Comparison of ENCODE assay signal across 9 mouse cellular contexts in genomic region chr1:167896234-167896633, GRCm38 (mm10).
DNase-seq lines count a peak whose midpoint lies in the region; ATAC-seq and TF ChIP-seq lines count a peak whose summit lies in the region.
"Had no signal": no experiment of that assay in that cellular context is flagged by ENCODE, and none has a peak within 500 bp of the region (broad histone marks: within the 10 kb centered on the region; RNA-seq: fewer than 3 reads in every experiment).

No protein-coding gene starts in this region.

- WGBS in heart, embryonic 12.5 days, result 33% methylated on average over 7 of the region's 7 CpGs
- WGBS in cerebellum, adult 2 months, result 28% methylated on average over 7 of the region's 7 CpGs
- WGBS in small intestine, adult 2 months, result 36% methylated on average over 7 of the region's 7 CpGs

- TF ChIP-seq CTCF in cerebellum, adult 2 months (IDR thresholded peaks at IDR 0.05; ENCODE audit: borderline replicate concordance, insufficient read depth, low read depth, low read length), result peak; percentile 53; the same call in 1 of the 2 replicates
- TF ChIP-seq CTCF in small intestine, adult 2 months (IDR thresholded peaks at IDR 0.05; ENCODE audit: extremely low read depth, insufficient read length, insufficient replicate concordance, low read depth, low read length), result peak; percentile 24; the same call in 1 of the 2 replicates

- H3K9me3 ChIP-seq in heart, embryonic 12.5 days (replicated peaks), result no peaks in the 10 kb centered on the region
- H3K9me3 ChIP-seq: stomach, embryonic 15.5 days had no signal

- H3K27ac ChIP-seq in heart, embryonic 12.5 days (ENCODE audit: poor library complexity, severe bottlenecking), result no peak overlapping the region
- no peak overlapping the region for H3K27ac ChIP-seq in cerebellum, adult 2 months (ENCODE audit: insufficient read depth, low read length)
- no peak overlapping the region for H3K27ac ChIP-seq in small intestine, adult 2 months (ENCODE audit: insufficient read depth, low read depth, low read length)
- H3K27ac ChIP-seq: stomach, embryonic 15.5 days had no signal

- no peak for ATAC-seq in heart, embryonic 12.5 days (ENCODE audit: insufficient number of reproducible peaks, low FRiP score)
- ATAC-seq in megakaryocyte-erythroid progenitor cell, adult 5-6 weeks (replicated peaks; ENCODE audit: low FRiP score, low TSS enrichment, poor library complexity, severe bottlenecking), result peak; percentile 79

- peak; percentile 43 to 61 for DNase-seq in heart, postnatal 10 days
- DNase-seq in cerebellum, adult 2 months, result peak; percentile 7 to 15
- DNase-seq in frontal cortex, postnatal 10 days (ENCODE audit: low spot score in 2 of 2), result peak; percentile 15 to 36
- DNase-seq in layer of hippocampus, adult 9-10 months (ENCODE audit: low spot score), result peak; percentile 35
- DNase-seq in T-cell, adult 2 months (ENCODE audit: low spot score), result no peak

- H3K9ac ChIP-seq in heart, embryonic 12.5 days, result no peak overlapping the region
- H3K9ac ChIP-seq: stomach, embryonic 15.5 days had no signal

- H3K4me2 ChIP-seq in heart, embryonic 12.5 days, result no peak overlapping the region
- H3K4me2 ChIP-seq: stomach, embryonic 15.5 days had no signal

- no peak overlapping the region for H3K4me3 ChIP-seq in heart, embryonic 12.5 days
- H3K4me3 ChIP-seq in cerebellum, adult 2 months (replicated peaks; ENCODE audit: insufficient read depth, low read depth, low read length), result no peak overlapping the region
- H3K4me3 ChIP-seq in small intestine, adult 2 months (ENCODE audit: low read depth, low read length), result no peak overlapping the region
- H3K4me3 ChIP-seq: stomach, embryonic 15.5 days had no signal

- no peaks in the 10 kb centered on the region for H3K4me1 ChIP-seq in heart, embryonic 12.5 days (replicated peaks)
- no peaks in the 10 kb centered on the region for H3K4me1 ChIP-seq in cerebellum, adult 2 months (ENCODE audit: control insufficient read depth, insufficient read depth, low read length)
- H3K4me1 ChIP-seq in small intestine, adult 2 months (ENCODE audit: control insufficient read depth, insufficient read depth, insufficient read length, low read length), result no peaks in the 10 kb centered on the region
- H3K4me1 ChIP-seq: stomach, embryonic 15.5 days had no signal

- intact Hi-C loops in heart, postnatal 10 days (cut with DNase I), result loop anchor here (10.0 kb wide), 1 partner anchor 191 kb away; no protein-coding TSS in a partner anchor

- H3K27me3 ChIP-seq in heart, embryonic 12.5 days (replicated peaks), result peaks cover 13% of the 10 kb centered on the region
- H3K27me3 ChIP-seq in cerebellum, adult 2 months (ENCODE audit: control insufficient read depth, insufficient read depth, low read length), result no peaks in the 10 kb centered on the region
- H3K27me3 ChIP-seq in small intestine, adult 2 months (ENCODE audit: control insufficient read depth, insufficient read depth, low read length), result no peaks in the 10 kb centered on the region
- H3K27me3 ChIP-seq: stomach, embryonic 15.5 days had no signal

- H3K36me3 ChIP-seq in heart, embryonic 12.5 days, result no peaks in the 10 kb centered on the region
- H3K36me3 ChIP-seq in small intestine, adult 2 months (ENCODE audit: control insufficient read depth, insufficient read depth, low read length), result no peaks in the 10 kb centered on the region
- H3K36me3 ChIP-seq: stomach, embryonic 15.5 days had no signal

- no peak for TF ChIP-seq POLR2A in cerebellum, adult 2 months (IDR thresholded peaks at IDR 0.05; ENCODE audit: borderline replicate concordance, insufficient read depth, low read length)
- no peak for TF ChIP-seq POLR2A in small intestine, adult 2 months (IDR thresholded peaks at IDR 0.05; ENCODE audit: low read depth, low read length)
